Mouse (Mus musculus) MEL (cell line): Measurements from ENCODE around the gene Tgm2.
A peak's percentile ranks its signal among the peaks of the same experiment; 100 is the strongest.

Source experiments
- CTCF ChIP-seq, 3 experiments: IDR thresholded peaks in 2 of 3; conservative IDR thresholded peaks in 1 of 3; 2 replicates each; pipeline ENCODE4 v1.5.1; 2011 to 2012; ENCODE audit warnings: low read length in 3 of 3, low read depth in 2 of 3, mild to moderate bottlenecking in 2 of 3, improper control_type of control experiment in 1 of 3, inconsistent platforms in 1 of 3, mixed read lengths in 1 of 3, moderate library complexity in 1 of 3; ENCODE audit not compliant: control insufficient read depth in 1 of 3, insufficient read depth in 1 of 3, poor library complexity in 1 of 3, severe bottlenecking in 1 of 3
- EP300 ChIP-seq, 2 experiments: IDR thresholded peaks; 2 replicates each; pipeline ENCODE4 v1.6.1; 2011; ENCODE audit warnings: improper control_type of control experiment in 2 of 2, low read length in 2 of 2, low read depth in 1 of 2, mild to moderate bottlenecking in 1 of 2
- GATA1 ChIP-seq: IDR thresholded peaks from 2 replicates; pipeline ENCODE4 v1.6.1; 2011; ENCODE audit warnings: low read depth, low read length, improper control_type of control experiment
- HCFC1 ChIP-seq: IDR thresholded peaks from 2 replicates; pipeline ENCODE4 v1.6.1; 2012; ENCODE audit warnings: low read depth, mild to moderate bottlenecking, inconsistent platforms, low read length, improper control_type of control experiment, moderate library complexity
- MAX ChIP-seq: IDR thresholded peaks from 2 replicates; pipeline ENCODE4 v1.6.1; 2011; ENCODE audit warnings: low read length, improper control_type of control experiment
- MAZ ChIP-seq: IDR thresholded peaks from 2 replicates; pipeline ENCODE4 v1.6.1; 2012; ENCODE audit warnings: low read depth, mild to moderate bottlenecking, inconsistent platforms, low read length, improper control_type of control experiment
- POLR2A ChIP-seq, 2 experiments: IDR thresholded peaks; 2 replicates each; pipeline ENCODE4 v1.6.1; 2011 to 2012; ENCODE audit warnings: low read length in 2 of 2, mild to moderate bottlenecking in 2 of 2, control low read depth in 1 of 2, improper control_type of control experiment in 1 of 2, low read depth in 1 of 2, moderate library complexity in 1 of 2; ENCODE audit not compliant: control insufficient read depth in 1 of 2, insufficient read depth in 1 of 2, poor library complexity in 1 of 2
- USF1 ChIP-seq: IDR thresholded peaks from 2 replicates; pipeline ENCODE4 v1.6.1; 2014; ENCODE audit warnings: low read depth, mild to moderate bottlenecking, inconsistent platforms, low read length, improper control_type of control experiment, moderate library complexity
- USF2 ChIP-seq, 2 experiments: IDR thresholded peaks; 2 replicates each; pipeline ENCODE4 v1.6.1; 2011 to 2012; ENCODE audit warnings: improper control_type of control experiment in 2 of 2, low read length in 2 of 2, borderline replicate concordance in 1 of 2, inconsistent platforms in 1 of 2, low read depth in 1 of 2, mild to moderate bottlenecking in 1 of 2; ENCODE audit not compliant: insufficient read depth in 1 of 2
- ZMIZ1 ChIP-seq: IDR thresholded peaks from 2 replicates; pipeline ENCODE4 v1.6.1; 2012; ENCODE audit warnings: low read depth, mild to moderate bottlenecking, inconsistent platforms, low read length, improper control_type of control experiment, moderate library complexity
- ZNF384 ChIP-seq: IDR thresholded peaks from 2 replicates; pipeline ENCODE4 v1.6.1; 2012; ENCODE audit warnings: low read depth, mild to moderate bottlenecking, inconsistent platforms, low read length, improper control_type of control experiment

- no peak for TF ChIP-seq EP300 (IDR thresholded peaks at IDR 0.05; ENCODE audit: low read depth in 1 of 2, low read length in 2 of 2)
- no peak for TF ChIP-seq MAZ
- TF ChIP-seq USF2 (IDR thresholded peaks at IDR 0.05; ENCODE audit: borderline replicate concordance in 1 of 2, insufficient read depth in 1 of 2, low read depth in 1 of 2, low read length in 2 of 2), result no peak
- no peak for TF ChIP-seq ZMIZ1
- no peak for TF ChIP-seq CTCF (IDR thresholded peaks at IDR 0.05 in 2 of 3, conservative IDR thresholded peaks at IDR 0.05 in 1 of 3; ENCODE audit: control insufficient read depth in 1 of 3, insufficient read depth in 1 of 3, low read depth in 2 of 3, low read length in 3 of 3, poor library complexity in 1 of 3, severe bottlenecking in 1 of 3)
- no peak for TF ChIP-seq POLR2A (IDR thresholded peaks at IDR 0.05; ENCODE audit: control insufficient read depth in 1 of 2, insufficient read depth in 1 of 2, low read depth in 1 of 2, low read length in 2 of 2, poor library complexity in 1 of 2)
- no peak for TF ChIP-seq HCFC1
- TF ChIP-seq MAX, result no peak
- TF ChIP-seq USF1, result no peak
- peak; percentile 88 for TF ChIP-seq ZNF384
- TF ChIP-seq GATA1, result no peak
Observed at GRCm38 (mm10) chr2:158153728-158154343, 7.6 kb upstream of the Tgm2 start.
